Mouse (Mus musculus): ENCODE results near the gene Ap4e1.

Ap4e1 gene

DNA sequence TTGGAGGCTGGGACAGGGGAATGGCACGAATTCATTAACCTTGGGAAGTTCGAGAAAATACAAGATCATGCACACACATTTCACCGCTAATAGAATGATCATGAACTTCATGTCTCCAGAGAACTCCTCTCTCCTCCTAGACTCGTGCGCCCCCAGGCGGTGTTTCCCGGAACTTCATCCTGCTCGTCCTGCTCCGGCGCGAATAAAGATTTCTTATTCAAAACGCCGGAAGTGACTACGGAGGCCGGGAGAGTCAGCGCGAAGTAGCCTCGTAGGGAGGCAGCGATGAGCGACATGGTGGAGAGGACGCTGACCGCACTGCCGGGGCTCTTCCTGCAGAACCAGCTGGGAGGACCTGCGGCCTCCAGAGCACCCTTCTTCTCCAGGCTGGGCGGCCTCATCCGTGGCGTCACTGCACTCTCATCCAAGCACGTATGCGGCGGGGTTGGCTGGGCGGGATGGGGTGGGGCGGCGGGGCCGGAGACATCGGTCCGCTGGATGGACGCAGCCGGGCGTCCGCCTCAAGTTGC lies at the start of gene Ap4e1:
Gene Ap4e1, plus strand, starts transcription at position 249 of the 530 bp plus-strand sequence.
- DNase-seq, result peak; percentile 98 to 100

- no peak for DNase-seq
Observed at GRCm38 (mm10) chr2:126961696-126962095, 46.8 kb upstream of the Ap4e1 start.

DNA sequence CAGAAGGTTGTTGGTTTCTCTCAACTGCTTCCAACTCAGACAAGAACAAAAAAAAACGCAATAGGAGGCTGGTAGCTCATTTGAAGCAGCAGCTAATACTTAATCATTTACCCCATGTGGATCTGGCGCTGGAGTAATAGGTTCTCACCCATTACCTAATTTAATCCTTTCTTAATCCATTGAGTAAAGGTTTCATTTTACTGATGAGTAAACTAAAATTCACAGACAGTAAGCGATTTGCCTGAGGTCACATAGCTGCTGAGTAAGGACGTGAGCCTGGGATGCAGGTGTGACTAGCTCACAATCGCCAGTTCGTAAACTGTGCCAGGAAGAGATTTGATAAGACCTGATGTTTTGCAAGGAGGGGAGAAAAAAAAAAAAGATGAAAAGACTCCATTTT lies 31.1 kb upstream of the Ap4e1 start:
- DNase-seq, result no peak

GRCm38 (mm10) chr2:126983221-126983620 lies 25.3 kb upstream of the Ap4e1 start:
- no peak for DNase-seq

DNA sequence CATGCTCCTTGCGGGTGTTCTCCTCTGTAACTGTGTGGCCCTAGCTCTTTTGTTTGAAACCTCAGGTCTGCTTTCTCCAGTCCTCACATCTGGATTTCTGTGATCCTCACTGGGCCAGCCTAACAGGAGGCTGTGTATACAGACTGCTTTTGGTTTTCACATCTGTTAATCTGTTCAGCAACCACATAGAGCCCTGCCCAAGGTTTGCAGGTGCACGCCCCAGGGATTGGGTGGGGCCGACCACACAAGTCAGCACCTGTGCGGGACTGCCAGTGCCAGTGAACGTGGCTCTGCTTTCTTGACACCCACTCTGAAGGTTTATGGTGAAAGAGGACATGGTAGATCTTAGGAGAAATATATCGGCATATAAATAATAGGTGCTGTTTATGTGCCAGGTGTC lies 18.6 kb upstream of the Ap4e1 start:
- DNase-seq, result no peak

GRCm38 (mm10) chr2:126992742-126993141 lies 15.8 kb upstream of the Ap4e1 start:
- DNase-seq, result no peak

DNA sequence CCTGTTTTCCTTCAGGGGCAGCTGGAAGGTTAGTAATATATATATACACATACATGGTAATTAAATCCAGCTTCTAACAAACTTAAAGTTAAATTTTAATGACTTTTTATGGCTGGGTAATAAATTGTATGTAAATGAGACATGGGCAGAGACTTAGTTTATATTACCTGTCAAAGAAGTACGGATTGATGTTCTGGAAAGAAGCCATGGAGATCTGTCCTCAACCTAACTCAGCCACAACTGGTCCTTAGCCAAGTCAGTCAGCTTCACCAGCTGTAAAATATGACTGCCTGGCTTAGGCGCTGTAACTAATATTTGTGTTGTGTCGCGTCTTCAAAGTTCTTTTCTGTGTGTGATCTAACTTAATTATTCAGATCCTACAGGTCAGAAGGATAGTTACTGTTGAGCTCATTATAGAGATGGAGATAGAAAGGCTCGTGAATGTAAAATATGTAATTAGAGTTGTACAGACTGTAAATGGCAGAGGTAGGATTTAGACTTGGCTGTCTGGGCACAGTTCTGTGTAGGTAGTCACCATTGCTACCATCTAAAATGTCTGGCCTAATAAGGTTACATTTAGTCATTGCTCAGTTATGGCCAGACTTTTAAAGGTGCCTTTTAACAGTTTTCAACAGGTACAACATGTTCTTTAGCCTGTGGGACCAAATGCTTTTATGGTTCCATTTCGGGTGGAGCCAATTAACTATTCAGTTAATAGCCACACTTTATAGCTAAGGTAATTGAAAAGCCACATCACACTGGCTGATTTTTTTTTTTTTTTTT lies 13.9 kb upstream of the Ap4e1 start:
- no peak for DNase-seq

GRCm38 (mm10) chr2:126996737-126997136 lies 11.8 kb upstream of the Ap4e1 start:
- peak; percentile 75 to 79 for DNase-seq

- DNase-seq, result no peak
Observed at GRCm38 (mm10) chr2:126998219-126998618, 10.3 kb upstream of the Ap4e1 start.

DNA sequence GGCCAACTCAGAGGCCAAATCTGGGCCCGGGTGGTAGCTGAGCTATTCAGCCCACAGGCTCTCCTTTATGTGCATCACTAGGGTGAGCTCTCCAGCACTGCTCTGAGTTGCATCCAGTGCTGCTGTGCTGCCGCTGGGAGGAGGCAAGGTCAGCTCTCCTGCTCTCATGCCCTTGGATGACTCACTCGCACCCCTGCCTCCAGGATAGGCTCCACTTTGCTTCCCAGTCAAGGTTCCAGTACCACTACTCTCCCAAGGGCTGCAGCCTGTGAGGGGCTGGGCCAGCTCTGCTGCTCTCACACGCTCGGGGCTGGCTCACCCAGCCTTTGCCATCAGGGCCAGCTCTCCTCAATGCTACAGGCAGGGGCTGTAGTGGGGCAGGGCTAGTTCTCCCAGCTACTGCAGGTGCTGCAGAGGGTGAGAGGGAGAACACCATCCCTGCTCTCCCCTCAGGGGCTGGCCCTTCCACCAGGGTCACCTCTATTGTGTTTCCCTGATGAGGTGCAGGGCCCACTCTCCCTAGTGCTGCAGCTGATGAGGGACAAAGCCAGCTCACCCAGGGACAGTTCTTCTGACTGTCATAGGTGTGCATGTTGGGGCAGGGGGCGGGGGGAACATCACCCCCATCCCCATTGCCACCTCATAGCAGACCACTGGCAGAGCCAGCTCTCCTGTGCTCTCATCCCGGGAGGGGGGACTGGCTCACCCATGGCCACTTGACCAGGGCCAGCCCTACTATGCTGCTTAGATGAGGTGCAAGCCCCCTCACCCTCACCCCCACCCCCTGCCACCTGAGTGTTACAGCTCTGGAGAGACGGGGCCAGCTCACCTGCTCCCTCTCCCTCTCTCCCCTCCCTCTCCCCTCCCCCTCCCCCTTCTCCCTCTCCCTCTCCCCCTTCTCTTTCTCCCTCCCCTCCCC lies 7.9 kb upstream of the Ap4e1 start:
- no peak for DNase-seq

- no peak for DNase-seq
Observed at GRCm38 (mm10) chr2:127004046-127004445, 4.5 kb upstream of the Ap4e1 start.

- peak; percentile 58 to 62 for DNase-seq
Observed at GRCm38 (mm10) chr2:127006634-127007370, 1.7 kb upstream of the Ap4e1 start.

- no peak for DNase-seq
Observed at GRCm38 (mm10) chr2:127007509-127007908, 1.0 kb upstream of the Ap4e1 start.

- DNase-seq, result no peak
Observed at GRCm38 (mm10) chr2:127035006-127035605, 26.6 kb downstream of the Ap4e1 start.

DNA sequence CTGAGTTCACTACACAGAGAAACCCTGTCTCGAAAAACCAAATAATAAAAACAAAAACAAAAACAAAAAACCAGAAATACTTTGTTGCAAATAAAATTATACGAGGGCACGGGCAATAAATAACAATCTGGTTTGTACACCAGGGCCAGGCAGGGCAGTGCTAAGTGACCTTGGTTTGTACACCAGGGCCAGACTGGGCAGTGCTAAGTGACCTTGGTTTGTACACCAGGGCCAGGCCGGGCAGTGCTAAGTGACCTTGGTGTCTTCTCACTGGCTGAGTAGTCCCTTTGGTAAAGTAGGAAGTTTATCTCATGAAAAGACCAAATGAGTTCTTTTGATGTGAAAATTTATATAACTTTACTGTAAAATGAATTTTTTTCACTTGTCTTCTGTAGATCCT lies 28.8 kb downstream of the Ap4e1 start:
- no peak for DNase-seq

DNA sequence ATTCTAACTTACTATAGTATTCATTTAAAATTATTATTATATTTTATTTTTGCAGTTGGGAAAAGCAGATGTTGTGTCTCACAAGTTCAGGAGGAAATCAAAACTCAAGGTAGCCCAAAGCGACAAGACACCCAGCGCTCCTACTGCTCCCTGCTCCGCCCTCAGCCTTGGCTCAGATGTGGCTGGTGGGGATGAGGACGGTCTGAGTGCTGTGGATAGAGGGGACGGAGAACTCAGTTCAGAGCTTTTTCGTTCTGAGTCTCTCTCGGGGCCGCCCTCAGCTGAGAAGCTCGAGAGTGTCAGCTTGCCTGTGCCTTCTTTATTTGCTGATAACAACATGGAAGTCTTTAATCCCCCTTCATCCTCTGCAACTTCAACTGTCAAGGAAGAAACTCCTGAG lies 53.0 kb downstream of the Ap4e1 start:
- no peak for DNase-seq

DNA sequence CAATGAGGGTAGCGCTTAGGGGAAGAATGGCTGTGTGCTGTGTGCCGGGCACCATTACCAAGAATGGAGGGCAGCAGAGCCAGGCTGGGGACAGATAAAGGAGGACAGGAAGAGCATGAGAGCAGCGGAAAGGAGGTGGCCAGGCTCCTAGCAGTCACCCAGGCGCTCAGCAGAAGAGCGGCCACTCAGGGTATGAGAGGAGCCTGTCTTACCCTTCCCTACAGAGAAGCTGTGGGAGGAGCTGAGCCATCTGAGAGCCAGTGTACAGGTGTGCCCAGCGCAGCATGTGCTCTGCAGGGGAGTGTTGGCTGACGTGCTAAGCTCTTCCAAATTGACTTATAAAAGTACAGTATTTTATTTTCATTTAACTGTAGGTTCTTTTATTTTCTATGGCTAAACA lies 60.3 kb downstream of the Ap4e1 start:
- DNase-seq, result no peak

GRCm38 (mm10) chr2:127069781-127070434 lies 61.4 kb downstream of the Ap4e1 start:
- no peak for DNase-seq

DNA sequence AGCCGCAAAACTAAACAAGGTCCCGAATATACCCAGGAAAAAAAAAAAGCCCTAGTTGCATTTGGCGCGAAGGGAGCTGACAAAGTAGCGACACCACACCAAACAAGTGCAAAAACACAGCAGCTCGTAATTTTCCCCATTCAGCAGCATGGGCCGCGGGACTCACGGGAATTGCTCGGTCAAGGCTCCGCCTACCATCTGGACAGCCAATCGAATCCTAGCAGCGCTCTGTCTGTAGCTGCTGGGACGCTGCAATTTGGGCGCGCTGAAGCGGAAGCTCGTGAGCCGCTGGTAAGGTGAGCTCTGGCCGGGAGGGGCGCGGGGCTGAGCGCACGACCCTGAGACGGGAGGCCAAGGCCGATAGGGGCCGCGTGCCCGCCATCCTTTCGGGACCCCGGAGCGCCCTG lies 61.9 kb downstream of the Ap4e1 start, which contains the start of gene Blvra:
Gene Blvra, plus strand, starts transcription at position 231 of the 407 bp plus-strand sequence.
- peak; percentile 93 to 96 for DNase-seq

DNA sequence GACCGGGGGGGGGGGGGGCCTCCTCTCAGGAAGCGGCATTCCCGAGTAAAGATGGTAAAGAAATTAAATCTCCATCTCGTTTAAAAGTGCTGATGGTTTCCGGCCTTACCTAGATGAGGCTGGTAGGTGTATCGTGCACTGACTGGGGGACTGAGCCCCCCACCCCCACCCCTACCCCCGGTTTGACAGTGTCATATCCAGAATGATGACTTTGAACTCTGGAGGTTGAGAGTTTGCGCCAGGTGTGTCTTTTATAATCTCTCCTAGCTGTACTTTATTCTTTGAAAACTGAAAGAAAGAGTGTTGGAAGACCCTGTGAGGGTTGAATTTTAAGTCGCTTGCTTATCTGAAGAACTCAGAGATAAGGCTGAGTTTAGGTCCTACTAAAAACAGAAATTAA lies 62.4 kb downstream of the Ap4e1 start:
- no peak for DNase-seq

GRCm38 (mm10) chr2:127074116-127074515 lies 65.6 kb downstream of the Ap4e1 start:
- DNase-seq, result no peak

- no peak for DNase-seq
Observed at GRCm38 (mm10) chr2:127077611-127078010, 69.1 kb downstream of the Ap4e1 start.

Measured in cerebellum, postnatal 10 days (tissue).